Mouse (Mus musculus): Measurements from ENCODE around the gene Hmgn1. TPM values are rescaled to one million over a fixed set of nuclear protein-coding genes. Genes with fewer than 3 reads are reported as not detected.
A peak's percentile ranks its signal among the peaks of the same experiment; 100 is the strongest.
"Not testable (repeated sequence)": the region's sequence is repeated elsewhere in the genome, so short reads cannot be mapped to it uniquely, and the experiment has no call there.

Hmgn1 gene
- total RNA-seq, 2 experiments from 2014 or later = 49.9 to 58.0 TPM

GRCm38 (mm10) chr16:96144748-96145109, 17.2 kb upstream of the Hmgn1 start:
- intact Hi-C loops (cut with DNase I) = loop anchor here (5.0 kb wide), 1 partner anchor 198 kb away; no protein-coding TSS in a partner anchor
- not testable (repeated sequence) for DNase-seq (ENCODE audit: low spot score in 2 of 2)

GRCm38 (mm10) chr16:96128466-96128865, 937 bp upstream of the Hmgn1 start:
- intact Hi-C loops (cut with DNase I) = loop anchor here (2.0 kb wide), 1 partner anchor 46 kb away; the partner anchor contains the start of gene Brwd1
- no peak for DNase-seq (ENCODE audit: low spot score in 2 of 2)

GRCm38 (mm10) chr16:96127288-96127656, 257 bp downstream of the Hmgn1 start:
- intact Hi-C loops (cut with DNase I) = no loop called here
- no peak for DNase-seq (ENCODE audit: low spot score in 2 of 2)

- DNase-seq (ENCODE audit: low spot score in 2 of 2) = no peak
These were observed 801 bp downstream of the Hmgn1 start for GRCm38 (mm10) chr16:96126684-96127171.

GRCm38 (mm10) chr16:96120022-96120623, 7.4 kb downstream of the Hmgn1 start:
- no peak for DNase-seq (ENCODE audit: low spot score in 2 of 2)
- intact Hi-C loops (cut with DNase I) = no loop called here

More at GRCm38 (mm10) chr16:96126684-96127171, 801 bp downstream of the Hmgn1 start:
- intact Hi-C loops (cut with DNase I) = no loop called here

- intact Hi-C loops (cut with DNase I) = no loop called here
- no peak for DNase-seq (ENCODE audit: low spot score in 2 of 2)
These were observed 12.8 kb downstream of the Hmgn1 start for GRCm38 (mm10) chr16:96114729-96115128.

- intact Hi-C loops (cut with DNase I) = no loop called here
These were observed 14.8 kb downstream of the Hmgn1 start for GRCm38 (mm10) chr16:96112769-96113168.

GRCm38 (mm10) chr16:96110655-96111345, 16.7 kb downstream of the Hmgn1 start:
- no peak for DNase-seq (ENCODE audit: low spot score in 2 of 2)
- intact Hi-C loops (cut with DNase I) = no loop called here

More at GRCm38 (mm10) chr16:96112769-96113168, 14.8 kb downstream of the Hmgn1 start:
- no peak for DNase-seq (ENCODE audit: low spot score in 2 of 2)

- no peak for DNase-seq (ENCODE audit: low spot score in 2 of 2)
- intact Hi-C loops (cut with DNase I) = no loop called here
These were observed 17.9 kb downstream of the Hmgn1 start for GRCm38 (mm10) chr16:96109673-96110072.

GRCm38 (mm10) chr16:96103036-96103435, 24.5 kb downstream of the Hmgn1 start:
- no peak for DNase-seq (ENCODE audit: low spot score in 2 of 2)
- intact Hi-C loops (cut with DNase I) = no loop called here

- intact Hi-C loops (cut with DNase I); DNase-seq (ENCODE audit: low spot score in 2 of 2): not testable (repeated sequence)
These were observed 29.7 kb downstream of the Hmgn1 start for GRCm38 (mm10) chr16:96097811-96098210.

- DNase-seq (ENCODE audit: low spot score in 2 of 2) = no peak
- intact Hi-C loops (cut with DNase I) = no loop called here
These were observed 31.6 kb downstream of the Hmgn1 start for GRCm38 (mm10) chr16:96095966-96096365.

- intact Hi-C loops (cut with DNase I) = no loop called here
- DNase-seq (ENCODE audit: low spot score in 2 of 2) = no peak
These were observed 35.7 kb downstream of the Hmgn1 start for GRCm38 (mm10) chr16:96091515-96092504.

- no peak for DNase-seq (ENCODE audit: low spot score in 2 of 2)
- intact Hi-C loops (cut with DNase I) = no loop called here
These were observed 39.4 kb downstream of the Hmgn1 start for GRCm38 (mm10) chr16:96088120-96088519.

GRCm38 (mm10) chr16:96087436-96087835, 40.1 kb downstream of the Hmgn1 start:
- intact Hi-C loops (cut with DNase I) = no loop called here
- no peak for DNase-seq (ENCODE audit: low spot score in 2 of 2)

GRCm38 (mm10) chr16:96087001-96087400, 40.5 kb downstream of the Hmgn1 start:
- no peak for DNase-seq (ENCODE audit: low spot score in 2 of 2)
- intact Hi-C loops (cut with DNase I) = no loop called here

- DNase-seq (ENCODE audit: low spot score in 2 of 2) = no peak
- intact Hi-C loops (cut with DNase I) = no loop called here
These were observed 41.9 kb downstream of the Hmgn1 start for GRCm38 (mm10) chr16:96085597-96085996.

GRCm38 (mm10) chr16:96083179-96083646, 44.3 kb downstream of the Hmgn1 start:
- intact Hi-C loops (cut with DNase I) = loop anchor here (2.0 kb wide), 1 partner anchor 46 kb away; no protein-coding TSS in a partner anchor
- peak in 1 of 2 experiments; percentile 30 for DNase-seq (ENCODE audit: low spot score in 2 of 2)

Measured in left cerebral cortex, postnatal 14 days (tissue).